Mouse (Mus musculus) T-helper 17 cell (primary cell): ENCODE data around the gene Aen.

Source experiments
- in situ Hi-C, 2 experiments: fragments of 300-600 bp; cut with MboI, MseI; formaldehyde crosslinking; loops; 1 replicate in 1 of 2; 2 replicates in 1 of 2; pipeline ENCODE4 v1.15.1; 2025; ENCODE audit warnings: high pct_unique_total_duplicates in 2 of 2

Gene Aen

GRCm38 (mm10) chr7:78887431-78887842 lies 8.2 kb upstream of the Aen start:
- in situ Hi-C loops: loop anchor here (5.0 to 25.0 kb wide), 3 partner anchors 40 to 313 kb away; partner anchors contain the start of gene Det1 (in 1 of the 2)

- in situ Hi-C loops: loop anchor here (5.0 to 25.0 kb wide), 3 partner anchors 98 to 1734 kb away; no protein-coding TSS in a partner anchor
Observed at GRCm38 (mm10) chr7:78890641-78891040, 5.0 kb upstream of the Aen start.

GRCm38 (mm10) chr7:78893917-78894316 lies 1.7 kb upstream of the Aen start:
- in situ Hi-C loops: loop anchor here (5.0 to 25.0 kb wide), 3 partner anchors 102 to 1731 kb away; no protein-coding TSS in a partner anchor

- in situ Hi-C loops: loop anchor here (10.0 to 25.0 kb wide), 2 partner anchors 308 to 1730 kb away; no protein-coding TSS in a partner anchor
Observed at GRCm38 (mm10) chr7:78895021-78895652, 517 bp upstream of the Aen start.

- in situ Hi-C loops: loop anchor here (10.0 to 25.0 kb wide), 2 partner anchors 310 to 1727 kb away; no protein-coding TSS in a partner anchor
Observed at GRCm38 (mm10) chr7:78897567-78897966, 1.9 kb downstream of the Aen start.

GRCm38 (mm10) chr7:78903174-78903870 lies 7.7 kb downstream of the Aen start:
- in situ Hi-C loops: no loop called here

- in situ Hi-C loops: no loop called here
Observed at GRCm38 (mm10) chr7:78904175-78904574, 8.5 kb downstream of the Aen start.

- in situ Hi-C loops: no loop called here
Observed at GRCm38 (mm10) chr7:78909026-78909425, 13.4 kb downstream of the Aen start.

GRCm38 (mm10) chr7:78910336-78911098 lies 14.9 kb downstream of the Aen start:
- in situ Hi-C loops: no loop called here

GRCm38 (mm10) chr7:78911209-78911608 lies 15.6 kb downstream of the Aen start:
- in situ Hi-C loops: no loop called here

- in situ Hi-C loops: no loop called here
Observed at GRCm38 (mm10) chr7:78912253-78912973, 16.8 kb downstream of the Aen start.

GRCm38 (mm10) chr7:78912974-78913474 lies 17.4 kb downstream of the Aen start, which contains the start of gene Isg20:
TSS of gene Isg20 (plus strand) at chr7:78913424.
- in situ Hi-C loops: no loop called here

- in situ Hi-C loops: no loop called here
Observed at GRCm38 (mm10) chr7:78913649-78914544, 18.2 kb downstream of the Aen start.

- in situ Hi-C loops: no loop called here
Observed at GRCm38 (mm10) chr7:78914545-78914845, 18.8 kb downstream of the Aen start.

GRCm38 (mm10) chr7:78914896-78915510 lies 19.3 kb downstream of the Aen start:
- in situ Hi-C loops: loop anchor here (5.0 kb wide), 4 partner anchors 167 to 442 kb away; no protein-coding TSS in a partner anchor

- in situ Hi-C loops: loop anchor here (5.0 kb wide), 4 partner anchors 164 to 439 kb away; no protein-coding TSS in a partner anchor
Observed at GRCm38 (mm10) chr7:78918686-78919085, 23.0 kb downstream of the Aen start.

- in situ Hi-C loops: no loop called here
Observed at GRCm38 (mm10) chr7:78922506-78922905, 26.9 kb downstream of the Aen start.

GRCm38 (mm10) chr7:78924300-78924699 lies 28.6 kb downstream of the Aen start:
- in situ Hi-C loops: no loop called here

GRCm38 (mm10) chr7:78924796-78925195 lies 29.1 kb downstream of the Aen start:
- in situ Hi-C loops: no loop called here

- in situ Hi-C loops: no loop called here
Observed at GRCm38 (mm10) chr7:78925680-78926079, 30.0 kb downstream of the Aen start.
